ENCODE assay signal across 27 mouse cellular contexts in genomic region chr19:18185767-18186554, GRCm38 (mm10).
DNase-seq lines count a peak whose midpoint lies in the region; ATAC-seq and TF ChIP-seq lines count a peak whose summit lies in the region.
"Had no signal": no experiment of that assay in that cellular context is flagged by ENCODE, and none has a peak within 500 bp of the region (broad histone marks: within the 10 kb centered on the region; RNA-seq: fewer than 3 reads in every experiment).

No protein-coding gene starts in this region.

- H3K27ac ChIP-seq in lung, embryonic 15.5 days, result 0 out of 2 replicates have a peak overlapping the region, but pooled peaks have one; percentile 11
- no peak overlapping the region for H3K27ac ChIP-seq in lung, postnatal 0 days (ENCODE audit: low read length)
- H3K27ac ChIP-seq: embryonic facial prominence, embryonic 13.5 days; embryonic facial prominence, embryonic 15.5 days; forebrain, embryonic 10.5 days; forebrain, embryonic 12.5 days had no signal

- H3K4me1 ChIP-seq in lung, embryonic 15.5 days, result peaks cover 10% of the 10 kb centered on the region
- H3K4me1 ChIP-seq in lung, adult 2 months (ENCODE audit: control insufficient read depth, insufficient read depth, low read length), result peaks cover 2% of the 10 kb centered on the region; the same call in 1 of the 2 replicates
- H3K4me1 ChIP-seq in lung, postnatal 0 days (ENCODE audit: insufficient read depth, low read depth, low read length), result no peaks in the 10 kb centered on the region
- H3K4me1 ChIP-seq: embryonic facial prominence, embryonic 13.5 days had no signal

- H3K36me3 ChIP-seq in lung, embryonic 15.5 days, result no peaks in the 10 kb centered on the region
- no peaks in the 10 kb centered on the region for H3K36me3 ChIP-seq in lung, postnatal 0 days (ENCODE audit: insufficient read depth, low read length)
- H3K36me3 ChIP-seq: embryonic facial prominence, embryonic 13.5 days; embryonic facial prominence, embryonic 15.5 days; forebrain, embryonic 10.5 days; forebrain, embryonic 12.5 days; G1E had no signal

- peak; percentile 62 for ATAC-seq in lung, embryonic 15.5 days (ENCODE audit: borderline replicate concordance, extremely low read depth, low FRiP score, low TSS enrichment)
- peak; percentile 80 for ATAC-seq in lung, postnatal 0 days
- ATAC-seq: activated CD4-positive, CD25-positive, alpha-beta regulatory T cell, adult 4 months; forebrain, embryonic 14.5 days; forebrain, embryonic 16.5 days; Patski had no signal

- H3K27me3 ChIP-seq in lung, embryonic 15.5 days, result no peaks in the 10 kb centered on the region
- no peaks in the 10 kb centered on the region for H3K27me3 ChIP-seq in lung, postnatal 0 days (replicated peaks; ENCODE audit: insufficient read depth, low read length)
- H3K27me3 ChIP-seq: embryonic facial prominence, embryonic 13.5 days; embryonic facial prominence, embryonic 15.5 days; forebrain, embryonic 12.5 days; Patski had no signal

- no peak overlapping the region for H3K4me3 ChIP-seq in lung, embryonic 15.5 days
- no peak overlapping the region for H3K4me3 ChIP-seq in lung, adult 2 months (replicated peaks; ENCODE audit: extremely low read depth, low read depth, low read length)
- no peak overlapping the region for H3K4me3 ChIP-seq in lung, postnatal 0 days (ENCODE audit: low read depth, low read length)
- H3K4me3 ChIP-seq: embryonic facial prominence, embryonic 13.5 days; embryonic facial prominence, embryonic 15.5 days; erythroblast, embryonic 14.5 days; forebrain, embryonic 10.5 days; forebrain, embryonic 12.5 days had no signal

- no peak for DNase-seq in lung, adult 2 months
- peak; percentile 51 for DNase-seq in lung, postnatal 0 days (ENCODE audit: low spot score)
- no peak for DNase-seq in lung, postnatal 4 days
- DNase-seq in lung, postnatal 10 days, result peak; percentile 5
- DNase-seq in lung, postnatal 36 days, result peak; percentile 2
- DNase-seq in adrenal gland, postnatal 4 days (ENCODE audit: low spot score in 2 of 2), result no peak
- no peak for DNase-seq in spleen, adult 12 weeks (ENCODE audit: low spot score)
- DNase-seq: adrenal gland, adult 8-10 months; adrenal gland, postnatal 14 days; cerebellum, adult 11 months; cerebellum, adult 18-20 months; cerebellum, adult 8-10 months; cerebellum, adult 9-11 months; cerebellum, postnatal 14 days; cerebellum, postnatal 36 days; embryo, embryonic 11 days had no signal

- peak; percentile 43; the same call in 1 of the 2 replicates for TF ChIP-seq EP300 in lung, postnatal 0 days (IDR thresholded peaks at IDR 0.05)

- 50% methylated on average over 1 of the region's 1 CpGs for WGBS in lung, embryonic 15.5 days
- WGBS in lung, adult 2 months, result 50% methylated on average over 1 of the region's 1 CpGs
- WGBS in lung, postnatal 0 days, result 67% methylated on average over 1 of the region's 1 CpGs

- no peak for TF ChIP-seq POLR2A in lung, adult 2 months (IDR thresholded peaks at IDR 0.05; ENCODE audit: borderline replicate concordance, extremely low read depth, low read depth, low read length)

- H3K4me2 ChIP-seq in lung, embryonic 15.5 days, result no peak overlapping the region
- no peak overlapping the region for H3K4me2 ChIP-seq in lung, postnatal 0 days (replicated peaks; ENCODE audit: low read depth, low read length)
- H3K4me2 ChIP-seq: embryonic facial prominence, embryonic 13.5 days; embryonic facial prominence, embryonic 15.5 days; forebrain, embryonic 12.5 days had no signal

- H3K9ac ChIP-seq in lung, embryonic 15.5 days, result no peak overlapping the region
- no peak overlapping the region for H3K9ac ChIP-seq in lung, postnatal 0 days (replicated peaks; ENCODE audit: low read depth)
- H3K9ac ChIP-seq: embryonic facial prominence, embryonic 13.5 days; embryonic facial prominence, embryonic 15.5 days; forebrain, embryonic 12.5 days had no signal

- no peaks in the 10 kb centered on the region for H3K9me3 ChIP-seq in lung, embryonic 15.5 days
- H3K9me3 ChIP-seq in lung, postnatal 0 days (ENCODE audit: low read length), result no peaks in the 10 kb centered on the region
- H3K9me3 ChIP-seq: embryonic facial prominence, embryonic 13.5 days; embryonic facial prominence, embryonic 15.5 days; forebrain, embryonic 10.5 days; forebrain, embryonic 12.5 days; G1E had no signal

- no peak for TF ChIP-seq CTCF in lung, adult 2 months (IDR thresholded peaks at IDR 0.05; ENCODE audit: insufficient read depth, low read length)
- no peak for TF ChIP-seq CTCF in lung, postnatal 0 days (IDR thresholded peaks at IDR 0.05)

Comparison
In these comparisons a context has a peak if more than half of its experiments do, and no peak if none do; other contexts are left out.
1. DNase-seq: peak in lung, postnatal 0 days (single experiment), lung, postnatal 10 days (single experiment) and lung, postnatal 36 days (single experiment); none in lung, adult 2 months (single experiment), lung, postnatal 4 days (0 of 2), adrenal gland, postnatal 4 days (0 of 2) and spleen, adult 12 weeks (single experiment).